Mouse (Mus musculus) left cerebral cortex, postnatal 36 days (tissue): ENCODE measurements around the gene Cdh26. TPM values are rescaled to one million over a fixed set of nuclear protein-coding genes. Genes with fewer than 3 reads are reported as not detected.

ENCODE experiments used
- total RNA-seq, 2 experiments: library from RNA; stranded (reverse); gene quantifications; 2 replicates each; pipeline ENCODE4 v1.2.3; 2021

The Cdh26 gene
- total RNA-seq, 2 experiments from 2014 or later: 0.15 TPM; not detected in 1

Other genes with a start within 250 kb of the Cdh26 start
- gene Sycp2, start 22.8 kb upstream of the Cdh26 start, total RNA-seq: 1 to 10 TPM in 1 of 2 experiments, under 1 TPM in 1; 0.79 to 1.3 TPM
- 1 to 10 TPM; 8.1 to 8.9 TPM for gene Ppp1r3d, start 16.1 kb upstream of the Cdh26 start, total RNA-seq
- gene Fam217b, start 16.0 kb upstream of the Cdh26 start, total RNA-seq: 10 to 100 TPM; 52.6 to 55.5 TPM